Mouse (Mus musculus): ENCODE measurements around the gene Dhx15.

- TF ChIP-seq MYOG (IDR thresholded peaks at IDR 0.05; ENCODE audit: control insufficient read depth, extremely low read depth, insufficient read length) (no peak), CTCF (IDR thresholded peaks at IDR 0.05; ENCODE audit: control insufficient read depth, insufficient read depth, insufficient read length) (no peak), CEBPB (IDR thresholded peaks at IDR 0.05; ENCODE audit: low read depth) (no peak), MAX (IDR thresholded peaks at IDR 0.05) (no peak), FOSL1 (IDR thresholded peaks at IDR 0.05; ENCODE audit: insufficient read depth, low read length, poor library complexity, severe bottlenecking) (no peak), USF1 (IDR thresholded peaks at IDR 0.05; ENCODE audit: low read depth) (no peak), MYOD1 (IDR thresholded peaks at IDR 0.05; ENCODE audit: control insufficient read depth, insufficient read length, low read depth) (no peak)
These were observed 58.9 kb downstream of the Dhx15 start for GRCm38 (mm10) chr5:52131389-52131788.
